Mouse (Mus musculus) urinary bladder, postnatal 4 days (tissue): Measurements from ENCODE around the gene Washc1.
A peak's percentile ranks its signal among the peaks of the same experiment; 100 is the strongest.
"Not testable (repeated sequence)": the region's sequence is repeated elsewhere in the genome, so short reads cannot be mapped to it uniquely, and the experiment has no call there.

Experiments used
- DNase-seq, 2 experiments: peaks; one replicate each; pipeline ENCODE4 v3.0.0; 2021 to 2022; ENCODE audit warnings: low spot score in 2 of 2

The Washc1 gene

DNA sequence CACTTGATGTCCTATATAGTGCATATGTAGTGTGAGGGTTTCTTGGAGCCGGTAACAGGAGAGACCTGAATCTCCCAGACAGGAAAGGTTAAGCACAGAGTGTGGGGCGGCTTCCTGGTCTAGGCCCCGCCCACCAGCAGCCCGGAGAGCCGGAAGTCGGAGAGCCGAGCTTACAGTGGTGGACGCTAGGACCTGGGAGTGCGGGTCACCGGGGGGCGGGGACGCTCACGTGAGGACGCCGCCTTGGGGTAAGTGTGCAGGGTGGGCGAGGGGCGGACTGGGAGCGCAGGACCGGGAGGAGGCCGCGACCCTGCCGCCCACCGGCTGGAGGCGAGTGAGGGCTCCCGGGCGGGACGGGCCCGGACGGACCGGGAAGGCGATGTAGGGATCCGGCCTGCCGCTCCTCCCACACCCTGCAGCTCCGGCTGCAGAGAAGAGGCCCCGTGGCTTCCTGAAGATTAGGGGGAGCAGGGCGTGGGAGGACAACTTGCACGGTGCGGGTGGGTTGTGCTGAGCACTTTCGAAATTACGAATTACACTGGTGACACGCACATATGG, at the start of gene Washc1:
TSS of gene Washc1 (plus strand) at position 144 of the 558 bp plus-strand sequence.
- DNase-seq = peak; percentile 86 to 90

DNA sequence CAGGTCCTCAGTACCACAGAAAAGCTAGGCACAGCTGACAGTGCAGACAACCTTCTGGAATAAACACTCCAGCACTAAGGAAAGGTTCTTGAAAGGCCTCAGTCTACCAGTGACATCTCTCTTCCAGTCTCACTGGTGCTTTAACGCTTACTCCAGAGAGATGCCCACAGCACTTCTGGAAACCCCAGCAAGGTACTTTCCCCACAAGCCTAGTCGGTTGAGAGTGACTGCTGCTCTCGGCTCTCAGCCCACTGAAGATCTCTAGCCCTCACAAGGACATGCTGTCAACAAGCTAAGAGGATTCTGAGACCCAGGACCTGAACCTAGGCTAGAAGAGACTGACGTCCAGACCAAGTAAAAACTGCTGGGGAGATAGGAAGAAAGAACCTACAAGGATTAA, 46.2 kb upstream of the Washc1 start:
- no peak for DNase-seq

- not testable (repeated sequence) for DNase-seq
Measured at GRCm38 (mm10) chr17:66069036-66069435, 42.3 kb upstream of the Washc1 start.

DNA sequence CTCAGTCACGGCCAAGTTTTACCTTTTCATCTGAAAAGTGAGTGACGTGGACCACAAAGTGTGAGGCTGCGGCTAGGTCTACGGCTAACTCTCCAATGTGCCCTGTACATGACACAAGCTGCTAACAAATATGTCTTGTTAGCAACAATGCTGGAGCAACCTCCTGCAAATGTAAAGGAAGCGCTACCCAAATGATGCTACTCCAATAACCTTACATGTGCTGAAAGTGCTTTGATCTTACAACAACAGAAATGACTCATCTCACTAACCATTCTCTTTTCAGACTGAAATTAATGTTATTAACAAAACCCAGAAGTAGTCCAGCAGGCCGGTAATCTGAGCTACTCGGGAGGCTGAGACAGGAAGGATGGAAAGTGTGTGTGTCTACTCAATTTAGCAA, 37.4 kb upstream of the Washc1 start:
- no peak for DNase-seq

GRCm38 (mm10) chr17:66075827-66076173, 35.5 kb upstream of the Washc1 start:
- no peak for DNase-seq

DNA sequence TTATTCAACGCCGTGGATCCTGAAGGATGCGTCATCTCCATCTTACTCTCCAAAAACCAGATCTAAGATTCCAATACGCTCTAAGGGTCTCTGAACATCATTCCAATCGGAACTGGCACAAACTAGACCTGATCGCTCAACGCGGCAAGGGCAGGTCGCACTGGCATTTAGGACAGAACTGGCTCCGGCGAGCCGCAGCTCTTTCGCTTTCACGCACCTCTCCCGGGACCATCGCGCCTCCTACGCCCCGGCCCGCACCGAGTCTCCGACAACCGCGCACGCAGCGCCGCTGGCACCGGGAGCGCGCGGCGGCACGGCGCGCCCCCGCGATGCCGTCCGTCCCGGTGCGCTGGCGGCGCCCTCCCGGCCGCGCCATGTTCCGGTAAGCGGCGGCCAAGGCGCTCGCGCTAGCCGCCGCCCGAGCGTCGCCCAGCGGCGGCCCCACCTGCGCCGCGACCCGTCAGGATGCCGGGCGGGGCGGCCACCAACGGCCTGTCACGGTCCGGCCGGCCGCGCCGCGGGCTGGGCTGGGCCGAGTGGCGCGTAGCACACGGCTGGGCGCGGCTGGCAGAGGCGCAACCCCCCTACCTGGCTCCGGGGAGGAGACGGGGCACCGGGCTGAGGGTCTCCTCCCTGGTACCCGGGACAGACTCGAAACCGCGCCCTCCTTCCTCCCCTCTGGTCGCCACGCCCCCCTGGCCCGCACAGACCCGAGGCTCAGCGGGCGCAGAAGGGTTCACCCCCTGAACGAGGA, 35.0 kb upstream of the Washc1 start:
- no peak for DNase-seq

DNA sequence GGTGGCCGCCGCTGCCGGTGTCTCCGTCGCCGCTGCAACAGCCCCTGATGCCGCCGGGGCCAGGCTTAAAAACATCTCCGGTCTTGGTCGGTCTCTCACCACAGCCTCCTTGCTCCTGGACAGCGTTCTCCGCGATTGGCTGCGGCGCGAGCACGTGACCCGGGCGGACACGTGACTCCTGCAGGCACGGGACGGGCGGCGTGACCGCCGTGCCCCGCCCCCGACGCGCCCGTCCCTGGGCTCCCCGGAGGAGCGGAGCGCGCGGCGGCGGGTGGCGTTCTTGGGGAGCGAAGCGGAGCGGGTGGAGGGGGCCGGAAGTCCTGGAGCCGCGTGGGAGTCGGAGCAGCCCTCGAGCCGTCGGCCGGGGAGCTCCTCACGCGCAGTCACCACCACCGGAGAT, 34.4 kb upstream of the Washc1 start, which contains the start of gene Ankrd12:
TSS of gene Ankrd12 (minus strand) at position 156 of the 400 bp plus-strand sequence.
- peak; percentile 93 to 95 for DNase-seq

GRCm38 (mm10) chr17:66077437-66077850, 33.9 kb upstream of the Washc1 start:
- DNase-seq = no peak

DNA sequence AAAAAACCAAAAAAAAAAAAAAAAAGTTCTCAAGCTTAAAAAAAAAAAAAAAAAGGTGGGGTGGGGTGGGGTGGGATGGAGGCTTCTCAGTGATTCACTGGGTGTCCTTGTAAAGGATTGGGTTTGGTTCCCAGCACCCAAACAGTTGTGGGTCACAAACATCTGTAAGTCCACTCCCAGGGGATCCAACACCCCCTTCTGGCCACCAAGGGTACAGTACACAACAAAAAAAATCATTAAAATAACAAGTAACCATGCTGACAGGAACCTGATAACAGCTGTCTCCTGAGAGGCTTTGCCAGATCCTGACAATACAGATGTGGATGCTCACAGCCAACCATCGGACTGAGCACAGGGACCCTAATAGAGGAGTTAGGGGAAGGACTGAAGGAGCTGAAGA, 26.9 kb upstream of the Washc1 start:
- DNase-seq = no peak

GRCm38 (mm10) chr17:66085038-66085437, 26.3 kb upstream of the Washc1 start:
- DNase-seq = no peak

GRCm38 (mm10) chr17:66090251-66090650, 21.1 kb upstream of the Washc1 start:
- DNase-seq = no peak

DNA sequence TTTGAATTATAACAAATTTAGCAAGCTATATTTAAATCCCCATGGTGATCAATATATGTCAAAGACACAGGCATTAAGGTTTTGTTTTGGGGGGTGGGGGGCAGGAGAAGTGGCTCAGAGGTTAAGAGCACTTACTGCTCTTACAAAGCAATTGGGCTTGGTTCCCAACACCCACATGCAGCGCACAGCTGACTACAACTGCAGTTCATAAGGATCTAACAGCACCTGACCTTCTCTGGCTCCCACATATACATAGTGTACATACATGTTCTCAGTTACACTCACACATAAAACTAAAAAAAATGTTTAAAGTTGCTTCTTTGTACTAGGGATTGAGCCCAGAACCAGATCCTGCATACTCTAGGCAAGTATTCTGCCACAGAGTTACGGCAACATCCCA, 20.0 kb upstream of the Washc1 start:
- no peak for DNase-seq

DNA sequence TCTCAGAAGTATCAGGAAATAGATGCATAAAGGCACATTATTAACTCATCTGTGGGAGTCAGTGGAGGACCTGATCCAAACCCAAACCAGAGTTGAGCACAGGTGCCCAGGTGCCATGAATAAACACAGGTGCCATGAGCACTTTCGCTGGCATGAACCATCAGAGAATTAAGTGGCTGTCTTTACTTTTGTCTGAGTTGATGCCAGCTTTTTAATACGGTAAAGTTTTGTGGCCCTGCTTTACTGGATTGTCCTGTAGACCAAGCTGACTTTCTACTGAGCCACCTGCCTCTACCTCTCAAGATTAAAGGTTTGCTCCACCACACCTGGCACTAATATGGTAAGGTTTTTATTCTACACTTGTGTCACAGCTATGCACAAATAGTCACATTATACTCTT, 19.3 kb upstream of the Washc1 start:
- no peak for DNase-seq

DNA sequence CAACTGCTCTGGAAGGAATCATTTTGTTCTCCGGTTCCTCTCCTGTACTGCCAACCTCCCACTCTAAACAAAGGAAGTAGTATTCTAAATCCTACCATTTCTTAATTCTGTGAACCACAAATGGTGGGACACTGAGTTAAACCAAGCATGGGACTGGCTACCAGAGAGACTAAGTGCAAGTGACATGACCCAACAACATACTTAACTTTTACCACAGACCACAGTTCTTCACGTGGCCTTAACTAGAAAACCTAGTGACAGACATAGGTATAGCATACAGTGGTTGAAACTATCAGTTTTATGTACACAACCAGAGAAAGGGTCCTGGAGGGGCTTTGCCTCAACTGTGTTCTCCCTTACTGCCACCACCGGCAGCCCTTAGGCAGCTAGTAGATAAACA, 18.7 kb upstream of the Washc1 start:
- no peak for DNase-seq

DNA sequence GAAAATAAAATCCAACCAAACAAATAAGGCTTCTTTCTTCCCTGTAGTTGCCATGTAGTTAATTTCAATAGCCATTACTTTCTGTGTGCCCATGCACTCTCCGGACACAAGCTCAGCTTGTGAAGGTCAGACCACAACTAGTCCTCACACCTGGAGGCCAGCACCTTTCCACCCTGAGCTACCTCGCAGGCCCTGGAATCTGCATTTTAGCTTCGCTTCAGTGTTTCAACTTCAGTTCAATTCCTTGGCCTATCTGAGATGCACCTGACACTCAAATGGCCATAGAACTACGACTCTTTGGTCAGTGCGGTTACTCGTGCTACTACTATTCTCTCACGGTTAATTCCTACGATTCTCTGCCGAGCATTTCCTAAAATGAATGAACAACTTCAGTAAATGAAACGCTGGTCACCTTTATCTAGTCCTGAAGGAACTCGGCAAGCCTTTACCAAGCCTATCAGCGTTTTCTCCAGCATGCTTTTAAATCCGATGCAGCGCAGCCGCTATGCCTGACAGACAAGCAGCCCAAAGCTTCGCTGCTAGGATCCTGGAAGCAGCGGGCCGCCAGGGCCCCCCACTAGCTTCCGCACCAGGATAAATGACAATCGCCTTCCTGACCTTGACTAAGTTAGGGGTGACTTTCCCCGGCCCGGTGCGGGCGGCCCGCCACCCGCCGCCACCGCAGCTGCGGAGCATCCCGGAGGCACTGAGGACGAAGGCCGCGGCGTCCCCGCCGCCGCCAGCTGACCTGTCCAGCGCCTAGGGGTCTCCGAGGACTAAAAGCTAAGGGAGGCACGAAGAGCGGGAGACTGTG, 10.6 kb upstream of the Washc1 start:
- no peak for DNase-seq

- peak; percentile 89 to 92 for DNase-seq
Measured at GRCm38 (mm10) chr17:66101380-66102330, 9.7 kb upstream of the Washc1 start, which contains the start of gene Ndufv2. Gene Ndufv2 (minus strand): TSS chr17:66101559.

DNA sequence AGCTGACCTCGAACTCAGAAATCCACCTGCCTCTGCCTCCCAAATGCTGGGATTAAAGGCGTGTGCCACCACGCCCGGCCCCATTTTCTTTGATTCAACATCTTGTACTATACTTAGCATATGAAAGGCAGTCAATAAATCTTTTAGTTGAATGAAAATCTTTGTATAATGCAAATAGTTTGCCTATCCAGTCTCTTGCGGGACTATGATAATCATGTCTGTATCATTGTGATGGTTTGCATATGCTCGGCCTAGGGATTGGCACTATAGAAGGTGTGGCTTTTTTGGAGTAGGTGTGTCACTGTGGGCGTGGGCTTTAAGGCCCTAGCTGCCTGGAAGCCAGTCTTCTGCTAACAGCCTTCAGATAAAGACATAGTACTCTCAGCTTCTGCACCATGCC, 7.3 kb upstream of the Washc1 start:
- DNase-seq = no peak

GRCm38 (mm10) chr17:66106601-66107267, 4.6 kb upstream of the Washc1 start:
- DNase-seq = no peak

- DNase-seq = no peak
Measured at GRCm38 (mm10) chr17:66107466-66107865, 3.9 kb upstream of the Washc1 start.

DNA sequence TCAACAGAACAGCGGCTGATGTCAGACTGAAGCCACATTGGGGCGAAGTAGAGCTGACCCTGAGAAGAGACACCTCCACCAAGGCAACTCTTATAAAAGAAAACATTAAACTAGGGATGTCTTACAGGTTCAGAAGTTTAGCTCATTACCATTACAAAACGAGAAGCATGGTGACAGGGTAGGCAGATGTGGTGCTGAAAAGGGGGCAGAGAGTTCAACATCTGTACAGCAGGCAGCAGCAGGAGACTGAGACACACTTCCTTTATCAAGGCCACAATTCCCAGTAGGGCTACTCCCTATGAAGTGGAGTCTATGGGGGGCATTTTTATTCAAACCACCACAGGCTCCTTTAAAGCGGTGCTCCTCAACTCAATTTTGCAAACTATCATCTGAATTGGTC, 3.1 kb upstream of the Washc1 start:
- no peak for DNase-seq

- peak in 1 of 2 experiments; percentile 60 for DNase-seq
Measured at GRCm38 (mm10) chr17:66110746-66111145, 599 bp upstream of the Washc1 start.
